In genomic region chr4:82504015-82504283, GRCm38 (mm10) we compare ENCODE assay signal across 7 mouse cellular contexts.
DNase-seq lines count a peak whose midpoint lies in the region; ATAC-seq and TF ChIP-seq lines count a peak whose summit lies in the region.

No protein-coding gene starts in this region.

- H3K9ac ChIP-seq in forebrain, embryonic 11.5 days (ENCODE audit: low read length): peak overlapping the region; percentile 99
- H3K9ac ChIP-seq in limb, embryonic 11.5 days (ENCODE audit: low read length): peak overlapping the region; percentile 97

- no peaks in the 10 kb centered on the region for H3K27me3 ChIP-seq in forebrain, embryonic 11.5 days (ENCODE audit: control insufficient read depth, insufficient read depth, low read length)
- no peaks in the 10 kb centered on the region for H3K27me3 ChIP-seq in limb, embryonic 11.5 days (ENCODE audit: control insufficient read depth, insufficient read depth, low read length)

- WGBS in lung, adult 2 months: 2% methylated on average over 10 of the region's 10 CpGs
- under 1% methylated on average over 10 of the region's 10 CpGs for WGBS in forebrain, embryonic 11.5 days
- 2% methylated on average over 10 of the region's 10 CpGs for WGBS in limb, embryonic 11.5 days
- 8% methylated on average over 10 of the region's 10 CpGs for WGBS in olfactory bulb, adult 2 months

- H3K27ac ChIP-seq in forebrain, embryonic 11.5 days (ENCODE audit: low read depth, low read length): peak overlapping the region; percentile 99
- H3K27ac ChIP-seq in limb, embryonic 11.5 days (replicated peaks; ENCODE audit: low read depth, low read length): peak overlapping the region; percentile 99
- H3K27ac ChIP-seq in olfactory bulb, adult 2 months (ENCODE audit: insufficient read depth, low read depth, low read length): peak overlapping the region; percentile 92

- no peak for TF ChIP-seq POLR2A in lung, adult 2 months (IDR thresholded peaks at IDR 0.05; ENCODE audit: borderline replicate concordance, extremely low read depth, low read depth, low read length)
- TF ChIP-seq POLR2A in olfactory bulb, adult 2 months (IDR thresholded peaks at IDR 0.05; ENCODE audit: insufficient read depth, low read depth, low read length): no peak

- H3K9me3 ChIP-seq in forebrain, embryonic 11.5 days (ENCODE audit: control insufficient read depth, low read length): no peaks in the 10 kb centered on the region
- H3K9me3 ChIP-seq in limb, embryonic 11.5 days (ENCODE audit: control insufficient read depth, low read length): no peaks in the 10 kb centered on the region

- no peaks in the 10 kb centered on the region for H3K36me3 ChIP-seq in forebrain, embryonic 11.5 days (ENCODE audit: control insufficient read depth, insufficient read depth, low read length)
- H3K36me3 ChIP-seq in limb, embryonic 11.5 days (ENCODE audit: control insufficient read depth, insufficient read depth, low read length): no peaks in the 10 kb centered on the region

- no peak for TF ChIP-seq CTCF in lung, adult 2 months (IDR thresholded peaks at IDR 0.05; ENCODE audit: insufficient read depth, low read length)
- no peak for TF ChIP-seq CTCF in olfactory bulb, adult 2 months (IDR thresholded peaks at IDR 0.05; ENCODE audit: insufficient read depth, low read depth, low read length)

- peaks cover 20% of the 10 kb centered on the region for H3K4me1 ChIP-seq in lung, adult 2 months (ENCODE audit: control insufficient read depth, insufficient read depth, low read length)
- H3K4me1 ChIP-seq in forebrain, embryonic 11.5 days (replicated peaks; ENCODE audit: control insufficient read depth, insufficient read depth, low read length): peaks cover 16% of the 10 kb centered on the region
- H3K4me1 ChIP-seq in limb, embryonic 11.5 days (ENCODE audit: control insufficient read depth, insufficient read depth, low read length): peaks cover 19% of the 10 kb centered on the region
- H3K4me1 ChIP-seq in olfactory bulb, adult 2 months (ENCODE audit: control insufficient read depth, insufficient read depth, low read length): no peaks in the 10 kb centered on the region

- no peak for DNase-seq in lung, adult 2 months
- DNase-seq in lung, postnatal 25 days (ENCODE audit: low spot score): no peak
- DNase-seq in forebrain, embryonic 11.5 days (ENCODE audit: low spot score): no peak
- DNase-seq in limb, embryonic 11.5 days (ENCODE audit: low spot score): no peak
- DNase-seq in kidney, postnatal 14 days: no peak

- peak overlapping the region; percentile 92 for H3K4me3 ChIP-seq in lung, adult 2 months (replicated peaks; ENCODE audit: extremely low read depth, low read depth, low read length)
- peak overlapping the region; percentile 90 for H3K4me3 ChIP-seq in forebrain, embryonic 11.5 days (ENCODE audit: low read depth, low read length)
- peak overlapping the region; percentile 86 for H3K4me3 ChIP-seq in limb, embryonic 11.5 days (ENCODE audit: low read depth, low read length)
- peak overlapping the region; percentile 84 for H3K4me3 ChIP-seq in olfactory bulb, adult 2 months (ENCODE audit: insufficient read depth, low read depth, low read length)

- H3K4me2 ChIP-seq in forebrain, embryonic 11.5 days (ENCODE audit: low read depth, low read length, severe bottlenecking): peak overlapping the region; percentile 96
- peak overlapping the region; percentile 92 for H3K4me2 ChIP-seq in limb, embryonic 11.5 days (ENCODE audit: low read depth, severe bottlenecking)

- no peak for ATAC-seq in forebrain, embryonic 11.5 days (replicated peaks; ENCODE audit: low FRiP score)
- ATAC-seq in limb, embryonic 11.5 days (ENCODE audit: insufficient number of reproducible peaks, low FRiP score, low TSS enrichment, low read depth): no peak
- ATAC-seq in erythroid progenitor cell, adult 5-6 weeks (replicated peaks; ENCODE audit: low FRiP score, poor library complexity, severe bottlenecking): no peak
